Mouse (Mus musculus) left cerebral cortex, adult 9 months (tissue): Measurements from ENCODE around the gene Clock.

Source experiments
- DNase-seq, 2 experiments: peaks; one replicate each; pipeline ENCODE4 v3.0.0; 2022; ENCODE audit warnings: low spot score in 2 of 2

Clock gene

GRCm38 (mm10) chr5:76283890-76284289, 20.7 kb downstream of the Clock start:
- no peak for DNase-seq

GRCm38 (mm10) chr5:76274977-76275376, 29.6 kb downstream of the Clock start:
- no peak for DNase-seq

- DNase-seq: no peak
Measured at GRCm38 (mm10) chr5:76250948-76251347, 53.6 kb downstream of the Clock start.

- DNase-seq: no peak
Measured at GRCm38 (mm10) chr5:76246539-76246938, 58.1 kb downstream of the Clock start.

- peak in 1 of 2 experiments; percentile 17 for DNase-seq
Measured at GRCm38 (mm10) chr5:76245419-76245818, 59.2 kb downstream of the Clock start.

GRCm38 (mm10) chr5:76244430-76244829, 60.2 kb downstream of the Clock start:
- DNase-seq: no peak

- DNase-seq: no peak
Measured at GRCm38 (mm10) chr5:76243929-76244328, 60.7 kb downstream of the Clock start.

GRCm38 (mm10) chr5:76243274-76243673, 61.3 kb downstream of the Clock start:
- DNase-seq: no peak

GRCm38 (mm10) chr5:76231171-76231855, 73.3 kb downstream of the Clock start:
- no peak for DNase-seq

GRCm38 (mm10) chr5:76216691-76217090, 87.9 kb downstream of the Clock start:
- peak in 1 of 2 experiments; percentile 55 for DNase-seq

GRCm38 (mm10) chr5:76208066-76208465, 96.5 kb downstream of the Clock start:
- no peak for DNase-seq

GRCm38 (mm10) chr5:76205886-76206285, 98.7 kb downstream of the Clock start:
- no peak for DNase-seq

- no peak for DNase-seq
Measured at GRCm38 (mm10) chr5:76203171-76203570, 101.4 kb downstream of the Clock start.

GRCm38 (mm10) chr5:76199346-76199745, 105.2 kb downstream of the Clock start:
- DNase-seq: no peak

- DNase-seq: no peak
Measured at GRCm38 (mm10) chr5:76194377-76194945, 110.1 kb downstream of the Clock start.

GRCm38 (mm10) chr5:76193075-76193474, 111.5 kb downstream of the Clock start:
- no peak for DNase-seq

GRCm38 (mm10) chr5:76190609-76191008, 114.0 kb downstream of the Clock start:
- DNase-seq: no peak

- DNase-seq: no peak
Measured at GRCm38 (mm10) chr5:76187885-76188284, 116.7 kb downstream of the Clock start.

GRCm38 (mm10) chr5:76184286-76185080, 120.1 kb downstream of the Clock start:
- peak in 1 of 2 experiments; percentile 28 for DNase-seq

- peak; percentile 78 to 94 for DNase-seq
Measured at GRCm38 (mm10) chr5:76183750-76184261, 120.8 kb downstream of the Clock start, which contains the start of gene Tmem165. Gene Tmem165, plus strand, starts transcription at chr5:76183880.

GRCm38 (mm10) chr5:76183043-76183749, 121.4 kb downstream of the Clock start:
- no peak for DNase-seq

- DNase-seq: no peak
Measured at GRCm38 (mm10) chr5:76182326-76182725, 122.3 kb downstream of the Clock start.
